Mouse (Mus musculus) lung, embryonic 16.5 days (tissue): ENCODE measurements around the gene Syngr2. TPM values are rescaled to one million over a fixed set of nuclear protein-coding genes. Genes with fewer than 3 reads are reported as not detected.

Source experiments
- ATAC-seq: fragments of 200-750 bp; cut with Nextera tagmentation; 2 replicates; pipeline ENCODE4 v1.8.0; 2017; ENCODE audit warnings: low read depth, mild to moderate bottlenecking, moderate library complexity
- H3K27ac ChIP-seq: fragments of 300-500 bp; sonication (generic); 2 replicates; pipeline ENCODE4 v1.5.1; 2014; ENCODE audit warnings: mild to moderate bottlenecking, control low read depth, low read length
- H3K27me3 ChIP-seq: fragments of 300-500 bp; sonication (generic); 2 replicates; pipeline ENCODE4 v1.6.1; 2014; ENCODE audit warnings: low read depth, low read length, mixed read lengths; ENCODE audit not compliant: control insufficient read depth, insufficient read depth
- H3K36me3 ChIP-seq: fragments of 300-500 bp; sonication (generic); 2 replicates; pipeline ENCODE4 v1.6.1; 2014; ENCODE audit warnings: low read length; ENCODE audit not compliant: control insufficient read depth, insufficient read depth
- H3K4me1 ChIP-seq: fragments of 300-500 bp; sonication (generic); replicated peaks from 2 replicates; pipeline ENCODE4 v1.6.1; 2014; ENCODE audit warnings: low read length, mixed read lengths; ENCODE audit not compliant: control insufficient read depth, insufficient read depth
- H3K4me2 ChIP-seq: fragments of 300-500 bp; sonication (generic); 2 replicates; pipeline ENCODE4 v1.6.1; 2014; ENCODE audit warnings: low read depth, low read length, control low read depth
- H3K4me3 ChIP-seq: fragments of 300-500 bp; sonication (generic); 2 replicates; pipeline ENCODE4 v1.5.1; 2014; ENCODE audit warnings: mild to moderate bottlenecking, low read length, control low read depth
- H3K9ac ChIP-seq: fragments of 300-500 bp; sonication (generic); 2 replicates; pipeline ENCODE4 v1.6.1; 2014; ENCODE audit warnings: low read length, control low read depth
- H3K9me3 ChIP-seq: fragments of 300-500 bp; sonication (generic); 2 replicates; pipeline ENCODE4 v1.6.1; 2016; ENCODE audit warnings: low read length; ENCODE audit not compliant: control insufficient read depth
- WGBS: fragments of 180-500 bp; shearing (Covaris S2); extraction: QIAGEN DNeasy Blood & Tissue Kit; methylation state at CpG from one replicate; pipeline ENCODE4 v1.1.7; 2014; 5-methylcytosine and 5-hydroxymethylcytosine counted together
- polyA plus RNA-seq: library from polyadenylated mRNA; unstranded; fragments of >200 nt; fragmentation: Nextera tagmentation; extraction: Ambion mirVana; gene quantifications from 2 replicates; pipeline ENCODE4 v1.2.1, GENCODE M21; 2015

The Syngr2 gene
- polyA plus RNA-seq, 1 experiment from 2014 or later, result 79.5 TPM

DNA sequence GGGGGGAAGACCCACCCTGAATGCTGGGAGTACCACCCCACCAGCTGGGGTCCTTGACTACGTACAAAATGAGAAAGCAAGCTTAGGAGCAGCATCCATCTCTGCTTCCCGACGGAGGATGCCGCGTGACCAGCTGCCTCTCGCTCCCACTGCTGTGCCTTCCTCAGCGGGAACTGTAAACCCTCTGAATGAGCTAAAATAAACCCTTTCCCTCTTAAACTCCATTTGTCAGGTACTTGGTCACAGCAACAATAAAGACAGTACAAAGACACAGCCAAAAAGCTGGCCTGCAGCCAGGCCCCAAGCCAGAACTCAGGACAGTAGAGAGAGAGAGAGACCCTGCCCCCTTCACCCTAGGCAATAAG lies 39.8 kb upstream of the Syngr2 start:
- Histone ChIP-seq H3K9me3 (no peaks in the 10 kb centered on the region), H3K4me3 (no peak overlapping the region), H3K27ac (no peak overlapping the region), H3K27me3 (no peaks in the 10 kb centered on the region), H3K4me1 (no peaks in the 10 kb centered on the region; the same call in 1 of the 2 replicates), H3K36me3 (no peaks in the 10 kb centered on the region; the same call in 1 of the 2 replicates), H3K9ac (no peak overlapping the region), H3K4me2 (no peak overlapping the region)
- 69% methylated on average over 7 of the region's 7 CpGs for WGBS
- no peak for ATAC-seq

GRCm38 (mm10) chr11:117770407-117770806 lies 39.1 kb upstream of the Syngr2 start:
- Histone ChIP-seq H3K4me3 (no peak overlapping the region), H3K9me3 (no peaks in the 10 kb centered on the region)

DNA sequence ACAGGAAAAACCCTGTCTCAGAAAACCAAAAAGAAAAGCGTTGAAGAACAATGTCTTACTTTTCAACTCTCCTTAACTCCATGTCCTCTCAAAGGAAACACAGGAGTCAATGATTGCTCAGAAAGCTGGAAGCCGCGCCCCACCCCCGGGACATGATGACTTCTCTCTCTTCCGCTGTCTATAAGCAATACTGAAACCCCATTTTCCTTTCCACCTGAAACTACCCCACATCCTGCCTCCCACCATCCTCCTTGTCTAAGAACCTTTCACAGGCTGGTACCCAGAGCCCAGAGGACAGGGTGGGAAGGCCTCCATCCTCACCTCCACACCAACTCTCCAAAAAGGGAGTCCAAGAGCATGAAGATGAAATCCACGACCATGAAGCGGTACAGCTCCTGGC lies 37.1 kb upstream of the Syngr2 start:
- Histone ChIP-seq H3K9me3 (no peaks in the 10 kb centered on the region), H3K4me3 (no peak overlapping the region), H3K36me3 (no peaks in the 10 kb centered on the region), H3K4me2 (no peak overlapping the region), H3K27me3 (no peaks in the 10 kb centered on the region), H3K9ac (no peak overlapping the region), H3K27ac (no peak overlapping the region), H3K4me1 (no peaks in the 10 kb centered on the region; the same call in 1 of the 2 replicates)
- no peak for ATAC-seq
- WGBS, result 90% methylated on average over 7 of the region's 7 CpGs

More at GRCm38 (mm10) chr11:117770407-117770806, 39.1 kb upstream of the Syngr2 start:
- H3K4me1 ChIP-seq, result no peaks in the 10 kb centered on the region; the same call in 1 of the 2 replicates
- H3K9ac ChIP-seq, result no peak overlapping the region
- H3K36me3 ChIP-seq, result no peaks in the 10 kb centered on the region
- no peaks in the 10 kb centered on the region for H3K27me3 ChIP-seq
- no peak overlapping the region for H3K27ac ChIP-seq
- no peak overlapping the region for H3K4me2 ChIP-seq
- 75% methylated on average over 10 of the region's 10 CpGs for WGBS
- no peak for ATAC-seq

- no peak for ATAC-seq
- Histone ChIP-seq H3K9me3 (no peaks in the 10 kb centered on the region), H3K4me1 (peaks cover 12% of the 10 kb centered on the region), H3K27me3 (no peaks in the 10 kb centered on the region), H3K27ac (no peak overlapping the region), H3K4me3 (no peak overlapping the region), H3K4me2 (no peak overlapping the region), H3K36me3 (no peaks in the 10 kb centered on the region), H3K9ac (no peak overlapping the region)
- 86% methylated on average over 10 of the region's 10 CpGs for WGBS
Measured at GRCm38 (mm10) chr11:117774925-117775324, 34.5 kb upstream of the Syngr2 start.

- Histone ChIP-seq H3K27me3 (no peaks in the 10 kb centered on the region), H3K27ac (no peak overlapping the region), H3K36me3 (no peaks in the 10 kb centered on the region), H3K4me3 (no peak overlapping the region), H3K9ac (no peak overlapping the region), H3K9me3 (no peaks in the 10 kb centered on the region), H3K4me2 (no peak overlapping the region), H3K4me1 (peaks cover 18% of the 10 kb centered on the region)
- ATAC-seq, result no peak
- WGBS, result 86% methylated on average over 13 of the region's 13 CpGs
Measured at GRCm38 (mm10) chr11:117775540-117775939, 33.9 kb upstream of the Syngr2 start.

- Histone ChIP-seq H3K9ac (no peak overlapping the region), H3K4me3 (no peak overlapping the region), H3K9me3 (no peaks in the 10 kb centered on the region), H3K36me3 (no peaks in the 10 kb centered on the region), H3K27ac (no peak overlapping the region), H3K4me1 (peaks cover 25% of the 10 kb centered on the region), H3K27me3 (no peaks in the 10 kb centered on the region), H3K4me2 (no peak overlapping the region)
- 91% methylated on average over 14 of the region's 14 CpGs for WGBS
- no peak for ATAC-seq
Measured at GRCm38 (mm10) chr11:117776085-117776792, 33.2 kb upstream of the Syngr2 start.

- Histone ChIP-seq H3K36me3 (no peaks in the 10 kb centered on the region), H3K27ac (no peak overlapping the region), H3K4me2 (no peak overlapping the region), H3K9ac (no peak overlapping the region), H3K4me1 (peaks cover 34% of the 10 kb centered on the region), H3K9me3 (no peaks in the 10 kb centered on the region), H3K4me3 (no peak overlapping the region), H3K27me3 (no peaks in the 10 kb centered on the region)
- 85% methylated on average over 5 of the region's 5 CpGs for WGBS
- no peak for ATAC-seq
Measured at GRCm38 (mm10) chr11:117777111-117777510, 32.4 kb upstream of the Syngr2 start.

DNA sequence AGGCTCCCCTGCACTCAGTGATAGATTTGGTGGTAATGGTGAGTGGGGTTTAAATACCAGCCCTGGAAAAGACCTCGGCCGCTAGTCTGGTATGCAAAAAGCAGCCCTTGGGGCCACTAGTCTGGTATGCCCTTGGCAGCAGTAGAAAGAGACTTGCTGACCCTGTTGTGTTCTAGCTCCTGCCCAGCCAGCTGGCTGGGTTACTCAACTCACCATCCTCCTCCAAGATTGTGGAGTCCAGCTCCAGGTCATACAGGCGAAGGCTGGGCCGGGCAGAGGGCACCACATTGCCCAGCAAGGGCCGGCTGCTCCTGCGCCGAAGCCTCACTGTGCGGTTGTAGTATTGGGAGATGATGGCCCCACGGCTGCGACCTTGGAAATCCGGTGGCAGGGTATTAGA lies 31.4 kb upstream of the Syngr2 start:
- H3K4me3 ChIP-seq, result no peak overlapping the region
- WGBS, result 88% methylated on average over 11 of the region's 11 CpGs
- H3K27me3 ChIP-seq, result no peaks in the 10 kb centered on the region
- H3K4me2 ChIP-seq, result no peak overlapping the region
- no peak for ATAC-seq
- H3K9ac ChIP-seq, result no peak overlapping the region
- no peaks in the 10 kb centered on the region for H3K9me3 ChIP-seq
- H3K27ac ChIP-seq, result no peak overlapping the region
- H3K4me1 ChIP-seq, result peaks cover 36% of the 10 kb centered on the region
- H3K36me3 ChIP-seq, result no peaks in the 10 kb centered on the region

DNA sequence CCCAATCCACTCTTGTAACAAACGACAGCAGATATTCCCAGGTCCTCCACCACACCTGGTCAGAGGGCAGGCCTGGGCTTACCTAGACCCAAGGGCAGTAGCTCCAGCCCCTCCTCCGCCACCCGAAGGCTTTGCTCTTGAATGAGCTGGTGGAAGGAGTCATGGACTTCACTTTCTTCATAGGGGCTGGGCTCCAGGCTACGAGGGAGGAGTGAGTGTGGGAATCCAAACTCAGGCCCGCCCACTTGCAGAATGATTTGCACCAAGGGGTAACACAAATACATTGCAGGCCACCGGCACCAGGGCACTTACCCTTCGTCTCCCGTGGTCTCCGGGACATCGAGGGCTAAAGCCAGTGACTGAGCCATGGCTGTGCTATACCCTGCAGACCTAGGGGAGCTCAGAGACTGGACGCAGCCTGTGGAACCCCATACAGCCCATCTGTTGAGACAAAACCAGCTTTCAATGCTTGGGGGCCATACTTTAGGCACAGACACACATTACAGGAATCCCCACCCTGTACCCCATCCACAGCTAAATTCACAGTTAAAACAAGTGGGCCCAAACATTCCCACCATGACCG lies 30.5 kb upstream of the Syngr2 start:
- Histone ChIP-seq H3K9me3 (no peaks in the 10 kb centered on the region), H3K27me3 (no peaks in the 10 kb centered on the region; the same call in 1 of the 2 replicates), H3K4me2 (peak overlapping the region; percentile 98), H3K9ac (peak overlapping the region; percentile 77), H3K4me3 (peak overlapping the region; percentile 61), H3K27ac (peak overlapping the region; percentile 97), H3K36me3 (no peaks in the 10 kb centered on the region), H3K4me1 (peaks cover 41% of the 10 kb centered on the region)
- no peak for ATAC-seq
- WGBS, result 43% methylated on average over 12 of the region's 12 CpGs
